Mouse (Mus musculus) thymus, adult 2 months (tissue): Measurements from ENCODE around the gene Sars. TPM values are rescaled to one million over a fixed set of nuclear protein-coding genes. Genes with fewer than 3 reads are reported as not detected.
A peak's percentile ranks its signal among the peaks of the same experiment; 100 is the strongest.

ENCODE experiments used
- DNase-seq: peaks from one replicate; pipeline ENCODE4 v3.0.0; 2021
- H3K27ac ChIP-seq: fragments of 200-500 bp; 2 replicates; pipeline ENCODE4 v1.5.1; 2012; ENCODE audit warnings: low read length, control low read depth; ENCODE audit not compliant: control insufficient read depth, insufficient read depth
- H3K27me3 ChIP-seq: fragments of 200-500 bp; 2 replicates; pipeline ENCODE4 v1.6.1; 2012; ENCODE audit warnings: mild to moderate bottlenecking, low read length, moderate library complexity, mixed read lengths; ENCODE audit not compliant: control insufficient read depth, insufficient read depth
- H3K36me3 ChIP-seq: fragments of 200-500 bp; 2 replicates; pipeline ENCODE4 v1.6.1; 2012; ENCODE audit warnings: mild to moderate bottlenecking, low read length, moderate library complexity; ENCODE audit not compliant: control insufficient read depth, insufficient read depth
- H3K4me1 ChIP-seq: fragments of 200-500 bp; replicated peaks from 2 replicates; pipeline ENCODE4 v1.6.1; 2012; ENCODE audit warnings: low read length; ENCODE audit not compliant: control insufficient read depth, insufficient read depth
- H3K4me3 ChIP-seq: fragments of 200-500 bp; 2 replicates; pipeline ENCODE4 v1.5.1; 2012; ENCODE audit warnings: mild to moderate bottlenecking, low read length, control low read depth, moderate library complexity; ENCODE audit not compliant: control insufficient read depth, insufficient read depth
- CTCF ChIP-seq: fragments of 200-500 bp; IDR thresholded peaks from 2 replicates; pipeline ENCODE4 v1.5.1; 2012; ENCODE audit warnings: mild to moderate bottlenecking, control low read depth, low read length, moderate library complexity, borderline replicate concordance; ENCODE audit not compliant: control insufficient read depth, poor library complexity, insufficient read depth; ENCODE audit errors: extremely low read depth
- POLR2A ChIP-seq: fragments of 200-500 bp; IDR thresholded peaks from 2 replicates; pipeline ENCODE4 v1.6.1; 2012; ENCODE audit warnings: mild to moderate bottlenecking, low read length, control low read depth, moderate library complexity; ENCODE audit not compliant: control insufficient read depth, poor library complexity, insufficient read depth; ENCODE audit errors: extremely low read depth
- WGBS: fragments of 180-500 bp; shearing (Covaris S2); methylation state at CpG from one replicate; pipeline ENCODE4 v1.1.7; 2018; 5-methylcytosine and 5-hydroxymethylcytosine counted together
- polyA plus RNA-seq: library from polyadenylated mRNA; depleted of rRNA; stranded (reverse); fragments of >200 nt; gene quantifications from 2 replicates; pipeline ENCODE4 v1.2.3, GENCODE M21; 2012

Sars gene
- polyA plus RNA-seq, 1 experiment: 45.7 TPM

GRCm38 (mm10) chr3:108467760-108468159 is 22.8 kb upstream of the Sars start:
- DNase-seq: no peak
- H3K4me3 ChIP-seq: no peak overlapping the region
- TF ChIP-seq POLR2A (no peak), CTCF (no peak)
- H3K36me3 ChIP-seq: no peaks in the 10 kb centered on the region
- WGBS: 67% methylated on average over 8 of the region's 8 CpGs
- no peaks in the 10 kb centered on the region for H3K27me3 ChIP-seq
- H3K27ac ChIP-seq: no peak overlapping the region
- no peaks in the 10 kb centered on the region for H3K4me1 ChIP-seq

- WGBS: 28% methylated on average over 6 of the region's 6 CpGs
- TF ChIP-seq POLR2A: no peak
- peak; percentile 67; the same call in 1 of the 2 replicates for TF ChIP-seq CTCF
- DNase-seq: peak; percentile 66
- Histone ChIP-seq H3K27me3 (no peaks in the 10 kb centered on the region), H3K27ac (no peak overlapping the region), H3K4me3 (no peak overlapping the region), H3K36me3 (no peaks in the 10 kb centered on the region), H3K4me1 (no peaks in the 10 kb centered on the region)
Measured at GRCm38 (mm10) chr3:108466425-108466824, 21.4 kb upstream of the Sars start.

- peak; percentile 64 for DNase-seq
- H3K4me1 ChIP-seq: peaks cover 11% of the 10 kb centered on the region
- H3K4me3 ChIP-seq: peak overlapping the region; percentile 28
- peak; percentile 64; the same call in 1 of the 2 replicates for TF ChIP-seq CTCF
- 0 out of 2 replicates have a peak, but pooled peaks have one; percentile 10 for TF ChIP-seq POLR2A
- H3K36me3 ChIP-seq: no peaks in the 10 kb centered on the region
- H3K27me3 ChIP-seq: no peaks in the 10 kb centered on the region
- WGBS: 41% methylated on average over 10 of the region's 10 CpGs
- H3K27ac ChIP-seq: peak overlapping the region; percentile 70
Measured at GRCm38 (mm10) chr3:108458866-108459265, 13.9 kb upstream of the Sars start.

GRCm38 (mm10) chr3:108458380-108458779 is 13.4 kb upstream of the Sars start:
- Histone ChIP-seq H3K4me1 (peaks cover 11% of the 10 kb centered on the region), H3K27me3 (no peaks in the 10 kb centered on the region), H3K27ac (peak overlapping the region; percentile 70), H3K4me3 (peak overlapping the region; percentile 28), H3K36me3 (no peaks in the 10 kb centered on the region)
- DNase-seq: peak; percentile 7
- 0 out of 2 replicates have a peak, but pooled peaks have one; percentile 36 for TF ChIP-seq POLR2A
- TF ChIP-seq CTCF: no peak
- WGBS: 47% methylated on average over 14 of the region's 14 CpGs

DNA sequence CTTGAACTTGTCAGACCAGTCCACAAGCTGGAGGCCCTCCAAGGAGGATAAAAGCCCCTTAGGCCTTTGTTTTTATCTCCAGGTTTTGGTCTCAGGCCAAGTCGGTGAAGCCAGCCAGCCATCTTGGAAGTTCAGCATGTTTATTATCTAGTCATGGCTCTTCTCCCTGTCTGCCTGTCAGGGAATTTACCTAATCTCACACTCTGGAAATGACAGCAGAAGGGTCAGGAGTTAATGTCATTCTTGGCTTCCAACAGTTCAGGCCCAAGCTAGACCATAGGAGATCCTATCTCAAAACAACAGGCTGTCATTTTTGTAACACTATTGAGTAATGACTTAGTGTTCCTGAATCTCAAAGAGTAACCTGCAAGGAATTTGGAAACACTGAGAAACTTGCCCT is 9.2 kb upstream of the Sars start:
- TF ChIP-seq CTCF: no peak
- TF ChIP-seq POLR2A: no peak
- no peaks in the 10 kb centered on the region for H3K36me3 ChIP-seq
- 83% methylated on average over 1 of the region's 1 CpGs for WGBS

DNA sequence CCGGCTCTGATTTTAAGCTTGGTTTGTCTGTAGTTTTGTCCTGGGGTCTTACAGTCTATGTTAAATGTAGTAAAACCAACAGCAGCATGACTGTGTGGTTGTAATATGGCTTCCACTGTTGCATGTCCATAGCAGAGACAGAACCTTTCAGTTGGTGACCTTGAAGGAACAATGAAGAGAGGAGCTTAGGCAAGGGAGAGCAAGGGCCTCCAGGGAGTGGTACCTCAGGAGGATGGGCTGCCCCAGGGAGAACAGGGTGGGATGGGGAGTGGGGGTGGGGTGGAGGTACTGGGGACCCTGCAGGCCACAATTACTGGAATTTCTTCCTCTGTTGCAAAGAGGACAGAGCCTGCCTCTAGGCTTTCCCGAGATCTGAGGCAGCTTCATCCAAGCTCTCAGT is 7.0 kb upstream of the Sars start:
- no peaks in the 10 kb centered on the region for H3K36me3 ChIP-seq
- TF ChIP-seq CTCF (no peak), POLR2A (no peak)
- no peaks in the 10 kb centered on the region for H3K4me1 ChIP-seq
- no peaks in the 10 kb centered on the region for H3K27me3 ChIP-seq
- no peak overlapping the region for H3K4me3 ChIP-seq
- 87% methylated on average over 2 of the region's 2 CpGs for WGBS
- DNase-seq: no peak
- H3K27ac ChIP-seq: no peak overlapping the region

More for the DNA sequence above, 9.2 kb upstream of the Sars start:
- H3K27me3 ChIP-seq: no peaks in the 10 kb centered on the region
- no peak overlapping the region for H3K27ac ChIP-seq
- no peak for DNase-seq
- peaks cover 11% of the 10 kb centered on the region for H3K4me1 ChIP-seq
- H3K4me3 ChIP-seq: no peak overlapping the region

DNA sequence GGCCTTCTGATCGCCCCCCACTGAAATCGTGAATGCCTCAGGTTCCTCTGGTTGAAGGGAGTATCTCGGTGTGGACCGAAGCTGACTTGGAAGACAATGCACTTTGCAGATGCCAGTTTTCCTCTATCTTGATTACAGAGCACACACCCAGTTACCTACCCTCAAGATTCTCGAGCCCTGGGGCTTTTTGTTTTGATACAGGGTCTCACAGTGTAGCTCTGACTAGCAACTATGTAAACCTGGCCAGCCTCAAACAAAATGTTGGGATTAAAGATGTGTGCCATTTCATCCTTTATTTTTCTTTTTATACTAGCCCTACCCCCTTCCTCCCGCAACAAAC is 327 bp upstream of the Sars start:
- peaks cover 5% of the 10 kb centered on the region; the same call in 1 of the 2 replicates for H3K4me1 ChIP-seq
- WGBS: 19% methylated on average over 6 of the region's 6 CpGs
- peak overlapping the region; percentile 85 for H3K4me3 ChIP-seq
- H3K36me3 ChIP-seq: no peaks in the 10 kb centered on the region
- H3K27ac ChIP-seq: no peak overlapping the region
- DNase-seq: no peak
- H3K27me3 ChIP-seq: no peaks in the 10 kb centered on the region
- TF ChIP-seq POLR2A: no peak
